Mouse (Mus musculus) embryonic facial prominence, embryonic 15.5 days (tissue): ENCODE data around the gene Xylt1. TPM values are rescaled to one million over a fixed set of nuclear protein-coding genes. Genes with fewer than 3 reads are reported as not detected.

Experiments
- ATAC-seq: fragments of 200-750 bp; cut with Nextera tagmentation; 2 replicates; pipeline ENCODE4 v1.8.0; 2017; ENCODE audit warnings: low read depth, moderate TSS enrichment; ENCODE audit not compliant: insufficient number of reproducible peaks, low FRiP score, low TSS enrichment
- H3K27ac ChIP-seq: fragments of 300-500 bp; sonication (generic); replicated peaks from 2 replicates; pipeline ENCODE4 v1.5.1; 2015; ENCODE audit warnings: mild to moderate bottlenecking, inconsistent platforms
- H3K27me3 ChIP-seq: fragments of 300-500 bp; sonication (generic); 2 replicates; pipeline ENCODE4 v1.6.1; 2015; ENCODE audit warnings: inconsistent platforms
- H3K36me3 ChIP-seq: fragments of 300-500 bp; sonication (generic); 2 replicates; pipeline ENCODE4 v1.6.1; 2015; ENCODE audit warnings: mild to moderate bottlenecking, inconsistent platforms
- H3K4me1 ChIP-seq: fragments of 300-500 bp; sonication (generic); 2 replicates; pipeline ENCODE4 v1.6.1; 2015; ENCODE audit warnings: inconsistent platforms
- H3K4me2 ChIP-seq: fragments of 300-500 bp; sonication (generic); replicated peaks from 2 replicates; pipeline ENCODE4 v1.6.1; 2015; ENCODE audit warnings: mild to moderate bottlenecking, inconsistent platforms
- H3K4me3 ChIP-seq: fragments of 300-500 bp; sonication (generic); replicated peaks from 2 replicates; pipeline ENCODE4 v1.5.1; 2015; ENCODE audit warnings: mild to moderate bottlenecking, inconsistent platforms
- H3K9ac ChIP-seq: fragments of 300-500 bp; sonication (generic); 2 replicates; pipeline ENCODE4 v1.6.1; 2015; ENCODE audit warnings: inconsistent platforms
- H3K9me3 ChIP-seq: fragments of 300-500 bp; sonication (generic); replicated peaks from 2 replicates; pipeline ENCODE4 v1.6.1; 2016; ENCODE audit warnings: inconsistent platforms
- WGBS: fragments of 180-500 bp; shearing (Covaris S2); methylation state at CpG from one replicate; pipeline ENCODE4 v1.1.7; 2015; 5-methylcytosine and 5-hydroxymethylcytosine counted together
- polyA plus RNA-seq: library from polyadenylated mRNA; unstranded; fragments of >200 nt; fragmentation: Nextera tagmentation; extraction: Ambion mirVana; gene quantifications from 2 replicates; pipeline ENCODE4 v1.2.1, GENCODE M21; 2015

The Xylt1 gene
- polyA plus RNA-seq, 1 experiment from 2014 or later: 2.7 TPM

GRCm38 (mm10) chr7:117420301-117420700 lies 39.5 kb downstream of the Xylt1 start:
- Histone ChIP-seq H3K27me3 (no peaks in the 10 kb centered on the region), H3K9ac (no peak overlapping the region)
- no peak for ATAC-seq

DNA sequence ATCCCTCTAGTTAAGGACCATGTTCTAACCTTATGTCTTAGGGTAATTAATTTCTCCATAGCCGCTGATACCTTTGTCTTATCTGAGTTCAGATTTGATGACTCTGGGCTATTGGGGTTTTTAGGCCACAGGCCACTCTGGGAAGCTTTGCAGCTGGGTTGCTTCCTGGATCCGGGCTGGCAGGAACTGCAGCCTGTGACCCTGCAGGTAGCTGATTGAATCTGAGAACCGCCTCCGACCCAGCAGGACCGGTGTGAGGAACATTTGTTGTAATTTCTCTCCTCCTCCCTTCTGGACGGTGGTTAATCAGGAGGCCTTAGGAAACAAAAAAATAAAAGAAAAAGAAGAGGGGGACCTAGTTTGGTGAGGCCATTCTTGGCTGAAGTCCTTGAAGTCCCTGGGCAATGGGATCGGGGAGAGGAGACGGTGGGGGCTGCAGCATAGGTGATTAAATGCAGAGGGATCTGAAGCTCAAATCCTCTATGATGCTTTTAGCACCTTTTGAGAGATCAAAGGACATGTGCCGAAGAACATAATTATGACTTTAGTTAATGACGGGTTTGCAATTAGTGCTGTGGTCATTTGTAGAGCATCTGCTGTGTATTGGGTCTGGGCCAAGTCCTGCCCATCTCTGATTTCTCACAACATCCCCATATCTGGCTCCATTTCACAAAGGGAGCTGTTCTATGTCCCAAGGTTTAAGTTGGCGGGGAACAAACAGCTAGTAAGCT lies 40.2 kb downstream of the Xylt1 start:
- H3K27me3 ChIP-seq: no peaks in the 10 kb centered on the region
- H3K4me3 ChIP-seq: no peak overlapping the region
- H3K36me3 ChIP-seq: no peaks in the 10 kb centered on the region
- H3K27ac ChIP-seq: no peak overlapping the region
- 0 out of 2 replicates have a peak, but pooled peaks cover 7% of the 10 kb centered on the region for H3K4me1 ChIP-seq
- H3K9ac ChIP-seq: no peak overlapping the region
- H3K9me3 ChIP-seq: no peaks in the 10 kb centered on the region
- ATAC-seq: no peak
- H3K4me2 ChIP-seq: no peak overlapping the region
- 45% methylated on average over 11 of the region's 11 CpGs for WGBS

More at GRCm38 (mm10) chr7:117420301-117420700, 39.5 kb downstream of the Xylt1 start:
- H3K36me3 ChIP-seq: no peaks in the 10 kb centered on the region
- no peak overlapping the region for H3K27ac ChIP-seq
- no peak overlapping the region for H3K4me3 ChIP-seq
- H3K9me3 ChIP-seq: no peaks in the 10 kb centered on the region
- peaks cover 12% of the 10 kb centered on the region for H3K4me1 ChIP-seq
- no peak overlapping the region for H3K4me2 ChIP-seq

GRCm38 (mm10) chr7:117424841-117425240 lies 44.1 kb downstream of the Xylt1 start:
- H3K4me3 ChIP-seq: no peak overlapping the region
- no peak overlapping the region for H3K4me2 ChIP-seq
- H3K36me3 ChIP-seq: no peaks in the 10 kb centered on the region
- WGBS: 77% methylated on average over 4 of the region's 4 CpGs
- no peaks in the 10 kb centered on the region for H3K9me3 ChIP-seq
- H3K27me3 ChIP-seq: no peaks in the 10 kb centered on the region
- ATAC-seq: no peak
- no peak overlapping the region for H3K9ac ChIP-seq
- no peak overlapping the region for H3K27ac ChIP-seq
- H3K4me1 ChIP-seq: peaks cover 3% of the 10 kb centered on the region; the same call in 1 of the 2 replicates

DNA sequence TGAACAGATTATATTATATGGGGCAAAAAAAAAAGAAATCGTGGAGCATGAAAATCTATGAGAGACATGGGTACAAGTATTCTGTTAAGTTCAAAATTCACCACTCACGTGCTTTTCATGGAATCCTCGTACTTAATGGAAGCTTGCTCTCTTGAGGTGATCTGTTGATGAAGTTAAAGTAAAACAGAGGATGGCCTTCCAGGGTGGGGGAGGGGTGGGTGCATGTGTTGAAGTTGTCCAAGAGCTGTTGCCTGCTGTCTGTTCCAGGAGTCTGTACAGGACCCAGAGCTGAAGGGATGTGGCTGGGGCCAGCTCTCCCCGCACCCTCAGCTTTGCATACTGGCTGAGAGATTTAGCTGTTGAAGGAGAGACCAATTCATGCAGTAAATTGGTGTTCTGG lies 45.6 kb downstream of the Xylt1 start:
- ATAC-seq: no peak
- no peaks in the 10 kb centered on the region for H3K27me3 ChIP-seq
- no peaks in the 10 kb centered on the region for H3K36me3 ChIP-seq
- no peak overlapping the region for H3K9ac ChIP-seq
- 68% methylated on average over 4 of the region's 4 CpGs for WGBS
- H3K9me3 ChIP-seq: no peaks in the 10 kb centered on the region
- no peak overlapping the region for H3K27ac ChIP-seq
- peaks cover 3% of the 10 kb centered on the region; the same call in 1 of the 2 replicates for H3K4me1 ChIP-seq
- H3K4me2 ChIP-seq: no peak overlapping the region
- no peak overlapping the region for H3K4me3 ChIP-seq

DNA sequence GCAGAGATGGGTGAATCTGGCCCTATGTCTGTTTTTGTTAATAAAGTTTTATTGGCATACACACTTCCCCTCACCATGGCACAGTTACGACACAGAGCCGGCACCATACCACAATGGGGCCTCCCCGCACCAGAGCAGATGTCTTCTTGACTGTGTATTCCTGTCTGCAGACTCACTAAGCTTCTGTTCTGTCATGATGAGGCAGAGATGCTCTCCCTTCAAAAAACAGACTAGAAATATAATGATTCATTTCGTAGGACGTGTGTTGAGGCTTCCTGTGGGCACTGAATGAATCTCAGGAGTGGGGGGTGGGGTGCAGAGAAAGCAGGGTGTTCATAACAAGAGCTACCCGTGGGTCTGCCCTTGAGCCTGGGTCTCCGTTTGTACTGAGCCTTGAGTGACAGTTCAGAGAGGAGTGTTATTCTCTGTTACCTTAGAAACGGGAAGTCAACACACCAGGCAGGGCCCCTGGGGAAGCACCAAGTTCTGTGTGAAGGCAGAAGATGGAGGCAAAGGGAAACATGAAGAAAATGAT lies 48.0 kb downstream of the Xylt1 start:
- no peak overlapping the region for H3K4me2 ChIP-seq

DNA sequence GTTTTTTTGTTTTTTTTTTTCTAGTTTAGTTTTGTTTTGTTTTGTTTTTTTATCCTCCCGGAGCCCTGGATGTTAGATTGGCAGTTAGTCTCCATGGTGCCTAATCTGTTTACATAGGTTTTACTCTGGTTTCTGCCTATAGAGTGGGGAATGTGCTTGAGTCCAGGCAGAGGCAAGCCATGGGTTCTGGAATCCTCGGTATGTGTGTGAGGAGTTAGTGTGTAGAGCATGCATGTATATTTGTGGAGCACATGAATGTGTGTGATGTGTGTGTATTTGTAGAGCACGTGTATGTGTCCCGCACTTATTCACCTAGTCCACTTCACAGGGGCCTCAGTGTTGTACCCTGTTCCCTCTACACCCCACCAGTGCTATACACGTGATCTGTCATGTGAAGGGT lies 48.7 kb downstream of the Xylt1 start:
- Histone ChIP-seq H3K9ac (no peak overlapping the region), H3K4me3 (no peak overlapping the region), H3K27ac (no peak overlapping the region), H3K4me1 (peaks cover 3% of the 10 kb centered on the region; the same call in 1 of the 2 replicates), H3K27me3 (no peaks in the 10 kb centered on the region), H3K4me2 (no peak overlapping the region), H3K9me3 (no peaks in the 10 kb centered on the region), H3K36me3 (no peaks in the 10 kb centered on the region)
- no peak for ATAC-seq
- 78% methylated on average over 5 of the region's 5 CpGs for WGBS

More for the DNA sequence above, 48.0 kb downstream of the Xylt1 start:
- H3K27ac ChIP-seq: no peak overlapping the region
- H3K27me3 ChIP-seq: no peaks in the 10 kb centered on the region
- no peak overlapping the region for H3K9ac ChIP-seq
- 29% methylated on average over 8 of the region's 8 CpGs for WGBS
- H3K9me3 ChIP-seq: no peaks in the 10 kb centered on the region
- ATAC-seq: no peak
- no peaks in the 10 kb centered on the region for H3K36me3 ChIP-seq
- no peak overlapping the region for H3K4me3 ChIP-seq
- peaks cover 3% of the 10 kb centered on the region; the same call in 1 of the 2 replicates for H3K4me1 ChIP-seq

DNA sequence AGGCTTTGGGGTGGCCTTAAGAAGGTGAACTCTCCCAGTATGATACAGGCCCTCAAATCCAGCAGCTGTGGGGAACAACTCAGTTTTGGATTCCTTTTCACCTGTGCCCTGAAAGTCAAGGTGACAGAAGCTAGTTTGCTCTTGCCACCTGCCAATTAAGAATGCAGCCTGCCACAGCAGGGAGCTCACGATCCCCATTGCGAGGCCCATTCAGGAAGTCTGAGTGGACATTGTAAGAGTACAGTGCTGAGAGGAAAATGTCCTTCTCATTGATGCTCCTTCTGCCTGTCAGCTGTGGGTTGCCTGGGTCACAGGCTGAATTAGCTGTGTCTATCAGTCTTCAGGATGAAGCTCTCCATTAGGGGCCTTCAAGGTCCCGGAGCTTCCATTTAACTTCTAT lies 49.1 kb downstream of the Xylt1 start:
- Histone ChIP-seq H3K27me3 (no peaks in the 10 kb centered on the region), H3K9me3 (no peaks in the 10 kb centered on the region), H3K36me3 (no peaks in the 10 kb centered on the region), H3K9ac (no peak overlapping the region), H3K4me1 (peaks cover 3% of the 10 kb centered on the region; the same call in 1 of the 2 replicates), H3K4me3 (no peak overlapping the region), H3K27ac (no peak overlapping the region), H3K4me2 (no peak overlapping the region)
- whole genome bisulfite sequencing: 76% methylated on average over 3 of the region's 3 CpGs
- no peak for ATAC-seq

GRCm38 (mm10) chr7:117430361-117430935 lies 49.7 kb downstream of the Xylt1 start:
- 89% methylated on average over 5 of the region's 5 CpGs for WGBS
- H3K9me3 ChIP-seq: no peaks in the 10 kb centered on the region
- no peak overlapping the region for H3K4me3 ChIP-seq
- no peak overlapping the region for H3K9ac ChIP-seq
- H3K36me3 ChIP-seq: no peaks in the 10 kb centered on the region
- H3K4me2 ChIP-seq: no peak overlapping the region
- no peak for ATAC-seq
- H3K27ac ChIP-seq: no peak overlapping the region
- no peaks in the 10 kb centered on the region for H3K27me3 ChIP-seq
- H3K4me1 ChIP-seq: peaks cover 3% of the 10 kb centered on the region; the same call in 1 of the 2 replicates

- H3K4me1 ChIP-seq: peaks cover 3% of the 10 kb centered on the region; the same call in 1 of the 2 replicates
- H3K36me3 ChIP-seq: no peaks in the 10 kb centered on the region
- no peak overlapping the region for H3K4me3 ChIP-seq
- H3K9me3 ChIP-seq: no peaks in the 10 kb centered on the region
- H3K9ac ChIP-seq: no peak overlapping the region
- H3K4me2 ChIP-seq: no peak overlapping the region
- H3K27me3 ChIP-seq: no peaks in the 10 kb centered on the region
- H3K27ac ChIP-seq: 0 out of 2 replicates have a peak overlapping the region, but pooled peaks have one; percentile 29
- 0 out of 2 replicates have a peak, but pooled peaks have one; percentile 9 for ATAC-seq
- WGBS: 54% methylated on average over 9 of the region's 9 CpGs
Observed at GRCm38 (mm10) chr7:117433641-117434040, 52.9 kb downstream of the Xylt1 start.

DNA sequence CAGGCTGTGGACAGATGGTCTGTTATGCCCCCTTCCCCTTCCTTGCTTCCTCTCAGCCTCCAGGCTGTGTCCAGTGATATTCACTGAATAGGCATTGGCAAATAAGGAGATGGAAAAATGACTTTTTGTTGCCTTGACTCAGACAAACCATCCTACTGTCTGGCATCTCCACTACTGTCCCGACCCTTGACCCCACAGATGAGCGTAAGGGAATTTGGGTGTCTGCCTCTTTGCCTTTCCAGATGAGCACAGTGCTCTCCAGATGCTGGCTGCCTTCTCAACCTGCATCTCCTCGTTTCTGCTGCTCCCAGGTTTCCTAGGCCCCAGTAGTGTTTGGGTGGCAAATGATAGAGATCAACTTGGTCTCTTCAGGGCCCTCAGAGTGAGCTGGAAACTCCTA lies 54.3 kb downstream of the Xylt1 start:
- Histone ChIP-seq H3K4me3 (no peak overlapping the region), H3K36me3 (no peaks in the 10 kb centered on the region), H3K9ac (no peak overlapping the region), H3K27me3 (no peaks in the 10 kb centered on the region), H3K27ac (peak overlapping the region; percentile 4; the same call in 1 of the 2 replicates), H3K4me2 (no peak overlapping the region), H3K9me3 (no peaks in the 10 kb centered on the region), H3K4me1 (no peaks in the 10 kb centered on the region)
- WGBS: 61% methylated on average over 3 of the region's 3 CpGs
- no peak for ATAC-seq

DNA sequence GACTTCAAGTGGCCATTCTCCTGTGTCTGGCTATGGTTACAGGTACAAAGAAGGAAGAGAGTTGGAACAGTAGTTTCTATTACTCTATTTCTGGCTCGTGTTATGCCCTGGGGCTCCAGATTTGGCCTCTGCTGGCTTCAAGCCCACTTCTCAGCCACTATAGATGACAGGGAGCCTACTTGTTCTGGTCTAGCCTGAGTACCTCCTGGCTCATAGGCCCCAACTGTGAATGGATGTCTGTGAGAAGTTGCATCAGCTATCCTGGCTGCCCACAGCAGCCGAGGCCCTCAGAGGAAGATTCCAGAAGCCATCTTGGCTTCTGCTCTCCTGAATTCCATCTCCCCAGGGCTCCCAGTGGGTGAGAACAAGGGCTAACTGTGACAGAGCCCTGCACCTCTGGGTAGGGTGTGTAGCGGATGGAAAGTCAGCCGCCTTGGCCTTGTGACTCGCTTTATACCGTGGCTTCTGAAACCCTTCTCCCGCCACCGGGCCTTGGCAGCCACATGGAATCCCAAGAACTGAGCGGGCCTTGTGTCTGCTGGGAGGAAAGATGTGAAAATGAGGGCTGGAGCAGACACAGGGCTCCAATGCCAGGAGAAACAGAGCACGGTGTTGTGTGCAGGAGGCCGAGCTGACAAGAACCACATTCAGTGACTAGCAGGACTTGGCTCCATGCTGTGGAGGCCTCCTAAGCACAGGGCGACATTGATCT lies 55.1 kb downstream of the Xylt1 start:
- ATAC-seq: peak; percentile 71
- Histone ChIP-seq H3K27ac (peak overlapping the region; percentile 4), H3K4me1 (no peaks in the 10 kb centered on the region), H3K27me3 (no peaks in the 10 kb centered on the region), H3K9me3 (no peaks in the 10 kb centered on the region), H3K4me3 (no peak overlapping the region), H3K36me3 (no peaks in the 10 kb centered on the region), H3K9ac (no peak overlapping the region), H3K4me2 (no peak overlapping the region)
- 75% methylated on average over 12 of the region's 12 CpGs for WGBS
